Mouse (Mus musculus) embryonic fibroblast, embryonic 13.5 days (primary cell): Measurements from ENCODE around the gene Mup20. TPM values are rescaled to one million over a fixed set of nuclear protein-coding genes. Genes with fewer than 3 reads are reported as not detected.
"Not testable (repeated sequence)": the region's sequence is repeated elsewhere in the genome, so short reads cannot be mapped to it uniquely, and the experiment has no call there.

Source experiments
- H3K27ac ChIP-seq: 2 replicates; pipeline ENCODE4 v1.5.1; 2012; ENCODE audit warnings: low read length, control low read depth, inconsistent platforms; ENCODE audit not compliant: insufficient read depth
- H3K4me1 ChIP-seq: 2 replicates; pipeline ENCODE4 v1.6.1; 2011; ENCODE audit warnings: low read length; ENCODE audit not compliant: control insufficient read depth, insufficient read depth
- H3K4me3 ChIP-seq: 2 replicates; pipeline ENCODE4 v1.5.1; 2011; ENCODE audit warnings: mild to moderate bottlenecking, control low read depth, low read length; ENCODE audit not compliant: insufficient read depth
- CTCF ChIP-seq: IDR thresholded peaks from 2 replicates; pipeline ENCODE4 v1.5.1; 2011; ENCODE audit warnings: mild to moderate bottlenecking, control low read depth, low read length, moderate library complexity, borderline replicate concordance; ENCODE audit not compliant: insufficient read depth
- POLR2A ChIP-seq: IDR thresholded peaks from 2 replicates; pipeline ENCODE4 v1.6.1; 2011; ENCODE audit warnings: low read depth, mild to moderate bottlenecking, control low read depth, low read length, moderate library complexity
- polyA plus RNA-seq: library from polyadenylated mRNA; stranded (reverse); fragments of >200 nt; gene quantifications from 2 replicates; pipeline ENCODE4 v1.2.4, GENCODE M21; 2011; ENCODE audit warnings: low read depth; ENCODE audit not compliant: missing spikeins, insufficient read length

The Mup20 gene
- polyA plus RNA-seq = not detected in 2 replicates

GRCm38 (mm10) chr4:62054058-62054457 is at the start of gene Mup20:
Gene Mup20 (minus strand): TSS chr4:62054158.
- not testable (repeated sequence) for H3K27ac ChIP-seq, H3K4me1 ChIP-seq, H3K4me3 ChIP-seq

- H3K4me1 ChIP-seq, H3K27ac ChIP-seq, H3K4me3 ChIP-seq: not testable (repeated sequence)
- TF ChIP-seq CTCF = 0 out of 2 replicates have a peak, but pooled peaks have one; percentile 20
These were observed 49.4 kb upstream of the Mup20 start for GRCm38 (mm10) chr4:62103366-62103765.

- Histone ChIP-seq H3K4me3 (no peak overlapping the region), H3K27ac (no peak overlapping the region), H3K4me1 (no peaks in the 10 kb centered on the region)
- TF ChIP-seq POLR2A (no peak), CTCF (no peak)
These were observed 34.0 kb upstream of the Mup20 start for GRCm38 (mm10) chr4:62087953-62088352.

- TF ChIP-seq CTCF = no peak
- no peak for TF ChIP-seq POLR2A
- no peaks in the 10 kb centered on the region for H3K4me1 ChIP-seq
- no peak within 1 kb of the TSS for H3K4me3 ChIP-seq
- H3K27ac ChIP-seq = no peak within 1 kb of the TSS
These were observed 33.3 kb upstream of the Mup20 start, which contains the start of gene Mup3 for GRCm38 (mm10) chr4:62087241-62087640. Gene Mup3 (minus strand): TSS chr4:62087342.

- Histone ChIP-seq H3K4me1 (no peaks in the 10 kb centered on the region), H3K4me3 (no peak overlapping the region), H3K27ac (no peak overlapping the region)
- TF ChIP-seq POLR2A = no peak
- no peak for TF ChIP-seq CTCF
These were observed 28.8 kb upstream of the Mup20 start for GRCm38 (mm10) chr4:62082755-62083154.

GRCm38 (mm10) chr4:62075126-62075525 is 21.2 kb upstream of the Mup20 start:
- no peak overlapping the region for H3K4me3 ChIP-seq
- H3K4me1 ChIP-seq = no peaks in the 10 kb centered on the region
- H3K27ac ChIP-seq = no peak overlapping the region
- TF ChIP-seq POLR2A (no peak), CTCF (no peak)

GRCm38 (mm10) chr4:62054780-62055179 is 822 bp upstream of the Mup20 start:
- H3K4me1 ChIP-seq, H3K27ac ChIP-seq, H3K4me3 ChIP-seq: not testable (repeated sequence)

- no peak overlapping the region for H3K4me3 ChIP-seq
- TF ChIP-seq POLR2A (no peak), CTCF (no peak)
- no peak overlapping the region for H3K27ac ChIP-seq
- H3K4me1 ChIP-seq = no peaks in the 10 kb centered on the region
These were observed 27.7 kb downstream of the Mup20 start for GRCm38 (mm10) chr4:62026281-62026680.

GRCm38 (mm10) chr4:62024256-62024959 is 29.6 kb downstream of the Mup20 start:
- H3K27ac ChIP-seq = no peak overlapping the region
- no peak for TF ChIP-seq CTCF
- TF ChIP-seq POLR2A = no peak
- no peaks in the 10 kb centered on the region for H3K4me1 ChIP-seq
- H3K4me3 ChIP-seq = no peak overlapping the region

GRCm38 (mm10) chr4:62023646-62024045 is 30.3 kb downstream of the Mup20 start:
- TF ChIP-seq POLR2A = no peak
- no peak for TF ChIP-seq CTCF

GRCm38 (mm10) chr4:62023120-62023519 is 30.8 kb downstream of the Mup20 start:
- TF ChIP-seq POLR2A (no peak), CTCF (no peak)
- Histone ChIP-seq H3K4me1 (no peaks in the 10 kb centered on the region), H3K27ac (no peak overlapping the region), H3K4me3 (no peak overlapping the region)

More at GRCm38 (mm10) chr4:62023646-62024045, 30.3 kb downstream of the Mup20 start:
- H3K4me1 ChIP-seq = no peaks in the 10 kb centered on the region
- no peak overlapping the region for H3K27ac ChIP-seq
- H3K4me3 ChIP-seq = no peak overlapping the region

GRCm38 (mm10) chr4:62020511-62020910 is 33.4 kb downstream of the Mup20 start:
- not testable (repeated sequence) for H3K4me1 ChIP-seq, H3K27ac ChIP-seq, H3K4me3 ChIP-seq
